Mouse (Mus musculus) neural tube, postnatal 0 days (tissue): ENCODE measurements around the gene Gm21173. TPM values are rescaled to one million over a fixed set of nuclear protein-coding genes. Genes with fewer than 3 reads are reported as not detected.

Source experiments
- polyA plus RNA-seq: library from polyadenylated mRNA; unstranded; fragments of >200 nt; fragmentation: Nextera tagmentation; extraction: Ambion mirVana; gene quantifications from 2 replicates; pipeline ENCODE4 v1.2.1, GENCODE M21; 2015

Gm21173 gene
- polyA plus RNA-seq, result not detected in 2 replicates

DNA sequence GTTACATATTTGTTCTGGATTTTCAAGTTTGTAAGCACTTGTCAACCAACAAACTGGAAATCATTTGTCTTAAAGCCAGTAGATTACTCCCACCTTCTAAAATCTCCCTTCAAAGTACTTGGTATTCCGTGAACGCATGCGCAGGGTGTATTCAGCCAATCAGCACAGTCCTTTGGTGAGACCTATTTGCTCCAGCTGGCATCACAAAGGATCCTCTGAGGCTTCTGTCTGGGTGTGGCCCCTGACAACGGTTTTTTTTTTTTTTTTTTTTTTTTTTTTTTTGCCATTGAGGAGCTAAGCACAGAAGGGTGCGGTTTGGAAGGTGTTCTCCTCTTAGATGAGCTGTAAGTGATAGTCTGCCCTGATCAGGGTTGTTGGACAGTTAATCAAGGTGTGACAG is at the start of gene Gm21173:
TSS of gene Gm21173 (plus strand) at position 301 of the 400 bp plus-strand sequence.

